Mouse (Mus musculus) retina, embryonic 14.5 days (tissue): ENCODE measurements around the gene Prim2.
"Not testable (repeated sequence)": the region's sequence is repeated elsewhere in the genome, so short reads cannot be mapped to it uniquely, and the experiment has no call there.

Experiments used
- DNase-seq: peaks from one replicate; pipeline ENCODE4 v3.0.0-alpha.2; 2015; ENCODE audit warnings: low spot score

The Prim2 gene

GRCm38 (mm10) chr1:33650875-33651274 lies 18.7 kb downstream of the Prim2 start:
- DNase-seq: no peak

GRCm38 (mm10) chr1:33649534-33650108 lies 20.0 kb downstream of the Prim2 start:
- no peak for DNase-seq

- DNase-seq: no peak
These were observed 20.6 kb downstream of the Prim2 start for GRCm38 (mm10) chr1:33649021-33649420.

GRCm38 (mm10) chr1:33647661-33648060 lies 21.9 kb downstream of the Prim2 start:
- no peak for DNase-seq

GRCm38 (mm10) chr1:33647173-33647572 lies 22.4 kb downstream of the Prim2 start:
- DNase-seq: peak; percentile 47

GRCm38 (mm10) chr1:33645689-33646088 lies 23.9 kb downstream of the Prim2 start:
- no peak for DNase-seq

GRCm38 (mm10) chr1:33641139-33641538 lies 28.5 kb downstream of the Prim2 start:
- no peak for DNase-seq

- DNase-seq: no peak
These were observed 29.5 kb downstream of the Prim2 start for GRCm38 (mm10) chr1:33640089-33640488.

GRCm38 (mm10) chr1:33639234-33639633 lies 30.4 kb downstream of the Prim2 start:
- no peak for DNase-seq

GRCm38 (mm10) chr1:33637827-33638226 lies 31.8 kb downstream of the Prim2 start:
- no peak for DNase-seq

GRCm38 (mm10) chr1:33636421-33637195 lies 33.0 kb downstream of the Prim2 start:
- no peak for DNase-seq

- not testable (repeated sequence) for DNase-seq
These were observed 38.5 kb downstream of the Prim2 start for GRCm38 (mm10) chr1:33631002-33631618.

- DNase-seq: no peak
These were observed 41.8 kb downstream of the Prim2 start for GRCm38 (mm10) chr1:33627803-33628202.

GRCm38 (mm10) chr1:33627070-33627469 lies 42.5 kb downstream of the Prim2 start:
- DNase-seq: no peak

- DNase-seq: no peak
These were observed 44.7 kb downstream of the Prim2 start for GRCm38 (mm10) chr1:33624900-33625299.

GRCm38 (mm10) chr1:33624441-33624840 lies 45.2 kb downstream of the Prim2 start:
- no peak for DNase-seq

- DNase-seq: no peak
These were observed 47.8 kb downstream of the Prim2 start for GRCm38 (mm10) chr1:33621791-33622190.

- DNase-seq: no peak
These were observed 49.4 kb downstream of the Prim2 start for GRCm38 (mm10) chr1:33620091-33620788.

GRCm38 (mm10) chr1:33616642-33617041 lies 53.0 kb downstream of the Prim2 start:
- not testable (repeated sequence) for DNase-seq

GRCm38 (mm10) chr1:33612100-33612499 lies 57.5 kb downstream of the Prim2 start:
- DNase-seq: no peak

GRCm38 (mm10) chr1:33610026-33610721 lies 59.4 kb downstream of the Prim2 start:
- peak; percentile 74 for DNase-seq

GRCm38 (mm10) chr1:33608133-33608532 lies 61.5 kb downstream of the Prim2 start:
- peak; percentile 30 for DNase-seq
